Mouse (Mus musculus) kidney, postnatal 14 days (tissue): Measurements from ENCODE around the gene Tmem189.

ENCODE experiments used
- DNase-seq: peaks from one replicate; pipeline ENCODE4 v3.0.0; 2022; ENCODE audit warnings: mixed read lengths

Gene Tmem189

GRCm38 (mm10) chr2:167678600-167678999 lies 11.0 kb downstream of the Tmem189 start:
- no peak for DNase-seq

GRCm38 (mm10) chr2:167675120-167675909 lies 14.3 kb downstream of the Tmem189 start:
- peak; percentile 68 for DNase-seq

- peak; percentile 67 for DNase-seq
Observed at GRCm38 (mm10) chr2:167672212-167672685, 17.4 kb downstream of the Tmem189 start.

- peak; percentile 80 for DNase-seq
Observed at GRCm38 (mm10) chr2:167671101-167671633, 18.5 kb downstream of the Tmem189 start.

GRCm38 (mm10) chr2:167669398-167669797 lies 20.2 kb downstream of the Tmem189 start:
- DNase-seq = no peak

GRCm38 (mm10) chr2:167668426-167668825 lies 21.2 kb downstream of the Tmem189 start:
- DNase-seq = peak; percentile 73

- DNase-seq = peak; percentile 81
Observed at GRCm38 (mm10) chr2:167665972-167666713, 23.5 kb downstream of the Tmem189 start.

- DNase-seq = no peak
Observed at GRCm38 (mm10) chr2:167662713-167663112, 26.9 kb downstream of the Tmem189 start.

GRCm38 (mm10) chr2:167661270-167662203 lies 28.1 kb downstream of the Tmem189 start, which contains the start of gene Gm20431:
Gm20431 (minus strand) TSS chr2:167661496.
- DNase-seq = peak; percentile 98

GRCm38 (mm10) chr2:167660611-167660971 lies 29.0 kb downstream of the Tmem189 start:
- DNase-seq = no peak

GRCm38 (mm10) chr2:167659847-167660610 lies 29.6 kb downstream of the Tmem189 start:
- peak; percentile 88 for DNase-seq

- DNase-seq = no peak
Observed at GRCm38 (mm10) chr2:167659177-167659846, 30.3 kb downstream of the Tmem189 start.

GRCm38 (mm10) chr2:167658712-167659111 lies 30.9 kb downstream of the Tmem189 start:
- no peak for DNase-seq

- no peak for DNase-seq
Observed at GRCm38 (mm10) chr2:167657973-167658372, 31.6 kb downstream of the Tmem189 start.

GRCm38 (mm10) chr2:167656629-167657478 lies 32.8 kb downstream of the Tmem189 start:
- DNase-seq = no peak

GRCm38 (mm10) chr2:167654911-167655600 lies 34.6 kb downstream of the Tmem189 start:
- no peak for DNase-seq

- DNase-seq = no peak
Observed at GRCm38 (mm10) chr2:167652694-167653093, 36.9 kb downstream of the Tmem189 start.

- no peak for DNase-seq
Observed at GRCm38 (mm10) chr2:167651622-167652021, 38.0 kb downstream of the Tmem189 start.

- DNase-seq = no peak
Observed at GRCm38 (mm10) chr2:167649290-167650032, 40.2 kb downstream of the Tmem189 start.
